Mouse (Mus musculus) bone marrow, adult 2 months (tissue): ENCODE measurements at regions not wholly inside any gene's neighbourhood (a gene's known extent, or its start where the extent isn't known, plus 50 kb on each side); places are given as distances from the start of the nearest gene placed in this dataset.

Experiments
- CTCF ChIP-seq: fragments of 200-500 bp; IDR thresholded peaks from 2 replicates; pipeline ENCODE4 v1.5.1; 2011; ENCODE audit warnings: low read length, control low read depth; ENCODE audit not compliant: control insufficient read depth, insufficient read depth
- POLR2A ChIP-seq: fragments of 200-500 bp; IDR thresholded peaks from 2 replicates; pipeline ENCODE4 v1.6.1; 2011; ENCODE audit warnings: low read depth, mild to moderate bottlenecking, control low read depth, low read length, borderline replicate concordance; ENCODE audit not compliant: control insufficient read depth

- no peak for TF ChIP-seq CTCF
- no peak for TF ChIP-seq POLR2A
These were observed 53.7 kb upstream of the Lrpap1 start for GRCm38 (mm10) chr5:35159178-35159661.
